Mouse (Mus musculus): ENCODE data around the gene Jag2.

GRCm38 (mm10) chr12:112925950-112926349 lies 3.6 kb downstream of the Jag2 start:
- TF ChIP-seq CTCF (IDR thresholded peaks at IDR 0.05; ENCODE audit: low read depth) (peak; percentile 58), EP300 (optimal IDR thresholded peaks at IDR 0.05) (no peak)
